Mouse (Mus musculus): Measurements from ENCODE around the gene Dennd5a.

- TF ChIP-seq CTCF (conservative IDR thresholded peaks at IDR 0.05; ENCODE audit: low read length) (no peak), NANOG (IDR thresholded peaks at IDR 0.05; ENCODE audit: borderline replicate concordance, low read length) (no peak), POU5F1 (IDR thresholded peaks at IDR 0.05; ENCODE audit: borderline replicate concordance, low read length) (no peak)
Observed at GRCm38 (mm10) chr7:109879158-109879557, 81.1 kb downstream of the Dennd5a start.

Measured in E14TG2a.4 (cell line).